Mouse (Mus musculus) kidney, postnatal 14 days (tissue): ENCODE results near the gene Anapc13.

ENCODE experiments used
- DNase-seq: peaks from one replicate; pipeline ENCODE4 v3.0.0; 2022; ENCODE audit warnings: mixed read lengths

Anapc13 gene

DNA sequence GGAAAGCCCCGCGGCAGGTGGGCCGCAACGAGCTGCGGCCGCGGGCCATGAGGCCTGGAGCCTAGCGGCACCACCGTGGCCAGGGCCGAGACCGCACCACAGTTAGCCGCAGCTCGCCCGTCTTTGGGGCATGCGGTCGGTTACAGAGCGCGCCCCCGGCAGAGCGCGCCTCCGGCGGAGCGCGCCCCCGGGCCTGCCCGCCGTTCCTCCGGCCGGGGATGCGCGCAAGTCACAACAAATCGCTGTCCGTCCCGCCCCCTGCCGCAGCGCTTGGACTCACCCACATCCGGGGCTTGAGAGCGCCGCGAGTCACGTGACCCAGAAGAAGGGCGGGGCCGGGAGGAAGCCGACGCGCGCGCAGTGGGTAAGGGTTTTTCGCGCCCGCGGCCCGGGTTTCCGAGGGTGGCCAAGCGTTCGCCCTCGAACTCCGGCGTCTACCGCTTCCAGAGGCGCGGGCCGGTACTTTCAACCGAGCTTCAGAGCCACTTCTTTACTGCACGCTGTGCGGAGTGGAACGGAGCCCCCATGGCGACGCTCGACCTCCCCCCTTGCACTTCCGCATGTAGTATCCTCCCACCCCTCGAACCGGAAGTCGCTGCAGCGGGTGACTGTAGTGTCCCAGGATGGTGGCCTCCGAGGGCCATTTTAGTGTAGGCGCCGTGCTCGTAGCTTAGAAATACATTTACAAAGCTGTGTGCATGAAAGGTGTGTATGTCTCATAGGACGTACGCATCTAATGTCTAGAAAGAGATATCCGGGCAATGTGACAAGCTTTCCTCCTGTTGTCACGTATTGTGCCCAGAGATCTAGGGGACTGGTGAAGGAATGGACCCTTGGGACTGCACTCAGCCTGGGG is at the start of gene Anapc13, which contains the start of gene Cep63:
Gene Anapc13, plus strand, starts transcription at position 314 of the 856 bp plus-strand sequence.
Gene Cep63, minus strand, starts transcription at position 552 of the 856 bp plus-strand sequence.
- peak; percentile 99 for DNase-seq

DNA sequence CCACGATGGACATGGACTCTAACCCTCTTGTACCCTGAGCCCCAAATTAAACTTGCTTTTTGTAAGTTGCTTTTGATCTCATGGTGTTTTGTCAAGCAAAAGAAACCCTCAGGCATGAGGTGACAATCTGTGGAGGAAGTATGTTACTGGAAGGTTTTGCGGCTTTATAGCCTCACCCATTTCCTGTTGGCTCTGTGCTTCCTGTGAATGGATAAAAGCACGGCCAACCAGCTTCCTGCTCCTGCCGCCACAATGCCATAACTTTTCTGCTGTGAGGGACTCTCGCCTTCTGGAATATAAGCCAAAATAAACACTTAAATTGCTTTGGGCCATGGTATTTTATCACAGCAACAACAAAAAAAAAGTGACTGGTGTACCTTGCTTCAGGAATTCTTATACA is 48.6 kb upstream of the Anapc13 start:
- peak; percentile 10 for DNase-seq

DNA sequence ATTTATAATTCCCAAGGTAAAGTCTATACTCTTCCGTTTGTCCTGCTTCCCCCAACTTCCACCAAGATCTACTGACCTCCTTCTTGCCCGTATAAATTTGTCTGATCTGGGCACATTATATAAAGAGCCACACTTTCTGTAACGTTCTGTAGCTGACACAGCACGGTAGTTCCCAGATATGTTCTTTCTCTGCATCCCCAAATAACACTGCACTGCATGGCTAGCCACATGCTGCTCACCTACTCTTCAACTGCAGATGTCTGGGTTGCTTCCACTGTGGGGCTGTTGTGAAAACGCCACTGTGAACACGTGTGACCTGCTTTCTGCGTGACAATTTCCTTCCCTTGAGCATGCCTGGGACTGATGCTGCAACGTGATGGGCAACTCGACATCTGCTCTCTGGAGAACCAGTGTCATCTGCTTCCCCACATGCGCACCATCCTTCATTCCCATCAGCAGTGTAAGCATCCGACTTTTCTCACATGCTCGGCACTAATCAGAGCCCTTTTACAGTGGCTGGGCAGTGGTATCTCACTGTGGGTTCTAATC is 44.1 kb upstream of the Anapc13 start:
- DNase-seq: no peak

DNA sequence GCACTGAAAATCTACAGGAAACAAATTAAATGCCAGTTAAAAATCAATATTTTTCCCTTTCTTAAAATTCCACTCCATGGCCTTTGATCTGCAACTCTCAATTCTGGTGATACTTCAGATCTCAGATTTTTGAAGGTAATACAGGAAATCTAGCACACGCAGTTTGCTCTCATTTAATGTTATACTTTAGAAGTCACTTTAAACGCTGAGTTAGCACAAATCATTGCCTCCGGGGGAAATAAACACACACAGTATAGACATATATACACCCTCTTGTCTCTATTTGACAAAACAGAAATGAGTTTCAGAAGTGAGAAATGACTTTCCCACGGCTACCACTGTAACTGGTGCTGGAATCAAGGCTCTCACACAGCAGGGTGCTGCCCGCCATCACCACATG is 38.7 kb upstream of the Anapc13 start:
- DNase-seq: no peak

DNA sequence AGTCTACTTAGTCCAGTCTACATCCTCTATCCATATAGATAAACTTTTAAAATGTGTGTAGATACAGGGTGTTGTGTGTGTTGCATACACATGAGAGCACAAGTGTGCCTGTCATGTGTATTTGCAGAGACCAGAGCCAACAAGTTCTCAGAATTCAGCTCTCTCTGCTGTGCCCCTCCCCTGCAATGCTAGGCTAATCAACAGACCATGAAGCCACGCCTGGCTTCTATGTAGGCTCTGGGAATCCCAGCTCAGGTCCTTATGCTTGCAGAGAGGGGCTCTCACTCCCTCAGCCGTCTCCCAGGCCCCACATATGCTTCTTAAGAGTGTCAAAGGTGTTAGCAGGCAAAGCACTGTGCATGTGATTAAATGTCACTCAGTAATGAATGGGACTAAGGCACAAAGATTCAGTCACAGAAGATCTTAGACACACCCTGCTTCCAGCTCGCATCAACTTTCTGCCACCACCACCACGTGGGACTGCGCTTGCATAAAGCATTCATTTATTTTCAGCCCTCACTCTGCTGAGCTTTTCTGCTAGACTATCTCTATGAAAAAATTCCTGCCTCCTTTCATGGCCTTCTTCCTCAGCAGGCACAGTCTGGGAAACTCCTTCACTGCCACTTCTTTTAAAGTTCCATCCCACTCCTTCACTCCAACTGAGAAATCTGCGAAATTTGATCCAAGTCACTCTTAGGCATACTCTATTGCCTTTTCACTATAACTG is 31.3 kb upstream of the Anapc13 start:
- DNase-seq: no peak

DNA sequence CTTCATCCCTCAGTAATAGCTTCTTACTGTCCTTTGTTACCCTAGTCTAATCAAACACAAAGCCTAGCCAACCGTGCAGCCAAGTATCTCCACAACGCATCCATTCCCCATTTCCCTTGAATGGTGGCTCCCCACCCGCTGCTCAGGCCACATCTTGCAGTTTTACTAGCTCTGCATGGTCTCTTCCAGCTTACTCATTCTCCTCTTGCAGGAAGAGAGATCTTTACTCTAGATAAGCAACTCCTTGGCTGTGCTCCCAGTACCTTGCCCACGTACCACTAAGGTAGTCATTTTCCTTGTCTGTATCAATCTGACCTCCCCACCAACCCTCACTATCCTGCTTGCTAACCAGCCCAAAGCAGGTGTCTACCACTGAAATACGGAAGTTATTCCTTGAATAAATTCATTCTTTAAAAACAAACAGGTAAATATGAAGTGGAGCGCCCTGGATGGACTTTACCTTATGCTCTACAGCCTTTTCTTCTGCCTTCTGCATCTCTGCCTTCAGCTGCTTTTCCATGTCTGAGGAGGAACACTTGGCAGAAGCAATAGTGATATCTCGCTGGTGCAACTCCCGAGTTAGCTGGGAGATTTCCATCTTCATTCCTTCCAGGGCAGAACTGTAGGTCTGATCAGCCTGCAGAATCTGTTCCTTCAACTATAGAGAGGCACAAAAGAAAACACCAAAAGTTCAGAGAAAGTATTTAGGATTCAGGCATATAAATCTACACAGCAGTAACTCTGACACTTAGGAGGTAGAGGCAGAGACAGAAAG is 30.2 kb upstream of the Anapc13 start:
- peak; percentile 15 for DNase-seq

DNA sequence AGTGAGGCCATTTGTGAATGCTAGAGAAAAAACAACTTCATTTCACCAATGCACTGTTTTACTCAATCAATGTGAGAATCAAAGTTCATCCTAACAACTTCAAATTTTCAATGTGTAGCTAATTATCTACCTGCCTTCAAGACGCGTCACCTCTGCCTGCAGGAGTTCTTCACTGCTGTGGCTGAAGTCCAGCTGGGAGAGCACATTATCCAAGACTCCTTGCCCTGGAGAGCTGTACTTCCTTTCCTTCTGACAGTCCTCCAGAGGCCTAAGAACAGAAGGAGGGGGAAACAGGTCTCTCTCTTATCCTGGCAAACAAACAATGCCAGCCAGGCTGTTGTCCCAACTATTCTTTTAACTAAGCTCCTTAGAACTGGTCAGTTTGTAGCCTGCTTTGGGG is 24.9 kb upstream of the Anapc13 start:
- DNase-seq: peak; percentile 44

DNA sequence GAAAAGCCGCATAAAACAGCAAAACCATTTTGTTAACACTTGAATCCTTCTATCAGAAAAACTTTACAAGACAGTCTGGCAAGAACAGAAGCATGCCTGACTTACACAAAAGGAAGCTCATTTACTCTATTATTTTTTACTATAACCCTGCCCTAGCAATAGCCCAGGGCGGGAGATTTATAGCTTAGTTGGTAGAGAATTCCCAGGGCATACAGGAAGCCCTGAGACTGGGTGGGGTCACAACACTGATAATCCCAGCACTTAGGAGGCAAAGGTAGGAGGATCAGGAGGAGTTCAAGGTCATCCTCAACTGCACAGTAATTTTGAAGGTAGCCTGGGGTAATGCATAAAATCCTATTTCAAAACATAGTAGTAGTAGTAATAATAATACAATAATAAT is 24.4 kb upstream of the Anapc13 start:
- DNase-seq: no peak

DNA sequence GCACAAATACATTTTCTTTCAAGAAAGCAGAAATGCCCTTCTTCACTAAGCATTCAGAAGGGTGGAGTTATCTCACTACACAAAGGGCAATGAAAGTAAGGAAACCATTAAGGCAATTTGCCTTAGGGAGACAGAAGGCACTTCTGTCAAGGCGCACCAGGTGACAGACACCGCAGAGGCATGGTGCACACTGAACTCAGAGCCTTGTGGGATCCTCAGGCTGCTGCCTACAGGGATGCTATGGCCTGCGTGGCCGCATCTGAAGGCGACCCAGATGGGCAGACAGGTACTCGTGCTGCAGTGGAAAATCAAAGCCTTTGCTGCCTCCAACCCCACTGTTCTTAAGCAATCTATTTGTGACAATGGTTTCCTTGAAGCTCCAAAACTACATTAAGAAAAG is 20.9 kb upstream of the Anapc13 start:
- no peak for DNase-seq

DNA sequence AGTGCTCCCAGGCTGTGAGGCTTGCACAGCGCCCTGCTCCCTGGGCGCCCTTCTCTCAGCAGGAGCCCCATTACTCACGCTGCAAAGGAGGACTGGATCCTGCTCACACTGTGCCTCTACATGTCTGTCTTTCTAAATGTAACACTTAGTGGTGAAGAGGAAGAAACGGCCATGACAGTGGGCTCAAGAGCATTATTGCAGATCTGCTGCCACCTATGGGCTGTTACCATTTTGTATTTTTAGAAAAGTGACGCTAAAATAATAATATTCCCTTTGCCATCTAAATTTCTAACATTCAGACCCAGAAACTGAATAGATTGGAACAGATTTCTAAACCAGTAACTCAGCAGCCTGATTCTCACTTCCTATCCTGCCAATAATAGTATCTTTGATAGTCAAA is 18.6 kb upstream of the Anapc13 start:
- no peak for DNase-seq

DNA sequence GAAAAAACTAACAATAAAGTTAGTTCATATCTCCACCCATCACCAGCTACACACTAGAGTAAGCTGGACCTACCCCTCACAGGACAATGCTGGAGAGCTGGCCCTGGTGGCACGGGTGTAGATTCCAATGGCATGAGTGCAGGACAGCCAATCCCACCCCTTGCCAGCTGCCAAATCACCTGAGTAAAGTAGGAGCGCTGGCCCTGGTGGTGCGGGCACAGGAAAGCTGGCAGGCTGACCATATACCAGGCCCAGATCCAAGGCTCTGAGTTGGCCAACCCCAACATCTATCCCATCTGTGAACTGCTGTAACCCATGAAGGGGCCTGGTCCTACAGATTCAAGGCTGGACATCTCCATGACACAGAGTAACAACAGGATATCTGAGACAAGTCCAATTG is 16.9 kb upstream of the Anapc13 start:
- DNase-seq: no peak

DNA sequence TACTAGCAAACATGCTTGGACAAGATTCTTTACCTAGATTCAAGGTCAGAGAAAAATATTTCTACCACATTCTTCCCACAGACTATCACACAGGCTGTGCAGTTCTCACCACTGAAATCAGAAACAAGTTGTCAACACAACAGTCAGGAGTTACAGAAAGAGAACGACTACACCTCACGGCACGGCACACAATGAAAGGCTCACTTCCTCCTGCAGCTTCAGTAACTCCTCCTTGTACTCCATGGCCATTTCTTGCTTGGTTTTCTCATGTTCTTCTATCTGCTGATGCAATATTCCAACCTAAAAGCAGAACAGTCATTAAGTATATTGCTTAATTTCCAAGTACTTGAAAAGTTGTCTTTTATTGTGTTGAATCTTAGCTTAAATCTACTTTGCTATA is 11.0 kb upstream of the Anapc13 start:
- no peak for DNase-seq

DNA sequence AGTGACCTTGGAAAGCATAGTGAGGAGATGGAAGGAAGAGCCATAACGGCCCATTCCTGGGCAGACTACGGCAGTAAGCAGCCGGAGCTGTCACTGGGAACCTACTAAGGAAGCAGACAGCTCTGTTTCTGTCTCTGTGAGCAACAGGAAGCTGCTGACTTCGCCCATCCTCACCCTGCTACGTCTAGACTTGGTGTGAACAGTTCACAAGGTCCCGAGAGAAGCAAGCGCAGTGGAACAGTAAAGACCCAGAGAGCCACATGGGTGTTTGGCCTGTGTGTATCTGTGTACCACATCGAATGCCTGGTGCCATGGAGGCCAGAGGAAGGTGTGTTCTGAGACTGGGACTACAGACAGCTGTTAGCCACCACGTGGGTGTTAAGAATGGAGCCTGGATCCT is 9.8 kb upstream of the Anapc13 start:
- DNase-seq: no peak

DNA sequence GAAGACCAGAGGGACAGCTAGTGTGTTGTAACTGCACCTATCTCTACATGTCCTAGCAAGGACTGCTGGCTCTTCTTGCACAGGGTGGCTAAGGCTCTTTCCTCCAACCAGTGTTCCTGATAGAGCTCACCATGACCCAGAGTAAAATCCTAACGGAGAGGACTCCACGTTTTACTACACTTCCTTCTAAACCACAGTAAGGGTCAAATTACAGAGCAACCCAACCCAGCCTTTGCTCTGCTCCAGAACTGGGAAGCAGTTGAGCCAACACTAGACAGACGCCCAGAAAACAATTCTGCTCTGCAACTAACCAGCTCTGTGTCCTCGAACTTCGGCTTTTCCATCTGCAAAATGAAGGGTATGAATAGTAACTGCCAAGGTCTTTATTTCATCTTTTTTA is 4.7 kb upstream of the Anapc13 start:
- DNase-seq: no peak

DNA sequence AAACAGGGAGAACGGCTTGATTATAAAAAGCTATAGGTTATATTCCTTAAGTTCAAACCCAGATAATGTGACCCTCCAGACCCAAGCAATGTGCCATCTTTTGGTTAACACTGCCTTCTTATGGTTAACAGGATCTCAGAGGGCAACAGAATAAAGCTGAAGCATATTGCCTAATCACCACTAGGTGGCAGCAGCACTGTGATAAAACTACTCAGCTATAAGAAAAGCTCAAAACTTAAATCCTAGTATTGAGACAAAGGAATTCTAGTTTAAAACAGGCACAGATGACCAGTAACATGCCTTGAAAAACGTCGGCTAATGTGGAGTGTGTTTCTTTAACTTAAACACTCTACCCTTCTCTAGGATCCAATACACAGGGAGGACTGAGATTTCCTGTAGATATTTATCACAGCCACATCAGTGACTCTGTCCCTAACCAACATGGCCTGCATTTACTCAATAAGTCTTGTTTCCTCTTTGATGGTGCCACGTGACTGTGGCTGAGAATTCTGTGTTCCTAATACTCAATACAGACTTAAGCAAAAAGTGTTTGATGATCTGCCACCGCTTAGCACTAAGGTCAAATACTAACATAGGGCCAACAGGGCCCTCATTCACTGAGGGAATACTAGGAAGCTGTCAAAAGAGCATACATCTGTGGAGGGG is 3.8 kb upstream of the Anapc13 start:
- peak; percentile 67 for DNase-seq

DNA sequence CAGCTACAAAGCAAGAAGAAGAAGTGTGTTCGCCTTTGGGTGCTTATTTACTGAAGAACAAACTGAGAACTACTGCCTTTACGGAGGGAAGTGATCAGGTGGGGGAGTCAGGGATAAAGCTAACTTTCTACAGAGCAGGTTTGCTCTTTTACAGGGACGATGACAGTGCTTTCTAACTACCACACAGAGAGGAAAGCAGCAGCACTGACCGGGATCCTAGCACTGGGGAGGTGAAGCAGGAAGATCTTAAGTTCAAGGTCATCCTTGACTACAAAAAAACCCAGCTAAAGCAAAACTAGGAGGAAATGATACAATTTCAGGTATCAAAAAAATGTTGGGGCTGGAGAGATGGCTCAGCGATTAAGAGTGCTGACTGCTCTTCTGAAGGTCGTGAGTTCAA is 3.2 kb upstream of the Anapc13 start:
- no peak for DNase-seq

DNA sequence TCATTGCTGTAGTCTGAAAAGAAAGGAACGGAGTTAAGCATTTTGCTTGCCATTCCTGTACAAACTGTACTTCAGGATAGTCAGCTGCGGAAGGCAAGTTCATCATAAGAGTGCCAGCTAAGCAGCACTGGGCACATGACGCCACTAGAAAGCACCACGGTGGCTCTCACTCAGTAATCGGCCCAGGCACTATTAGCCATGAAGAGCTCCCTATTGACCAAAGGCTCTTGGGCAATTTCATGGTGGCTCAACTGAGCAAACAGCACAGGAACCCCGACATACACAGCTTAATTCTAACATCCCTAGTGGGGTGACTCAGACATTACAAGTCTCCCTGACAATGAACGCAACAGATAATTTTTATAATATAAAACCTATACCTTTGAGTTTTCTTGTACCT is 2.5 kb upstream of the Anapc13 start:
- no peak for DNase-seq

DNA sequence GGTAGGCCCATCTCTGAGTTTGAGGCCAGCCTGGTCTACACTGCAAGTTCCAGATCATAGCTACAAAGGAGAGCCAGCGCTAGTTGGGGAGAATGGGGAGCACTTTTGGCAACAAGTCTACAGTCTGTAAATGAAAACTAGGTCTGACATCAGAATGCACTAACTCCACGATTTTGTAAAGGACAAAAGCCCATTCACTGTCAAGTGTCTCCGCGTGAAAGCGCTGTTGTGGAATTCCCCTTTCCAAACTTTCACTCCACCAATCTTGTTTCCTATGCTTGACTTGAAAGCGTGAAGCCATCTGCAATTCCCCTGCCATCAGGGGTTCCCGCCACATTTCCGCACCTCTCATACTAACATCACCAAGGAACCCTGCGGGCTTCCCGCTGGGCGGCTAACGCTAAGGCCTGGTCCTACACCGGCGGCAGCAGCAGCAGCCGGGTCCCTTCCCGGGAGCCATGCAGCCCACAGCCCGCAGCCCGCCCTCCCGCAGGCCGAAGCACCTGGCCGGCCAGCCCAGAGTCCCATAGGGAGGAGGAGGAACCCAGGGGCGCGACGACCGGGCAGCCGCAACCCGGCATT is 604 bp upstream of the Anapc13 start:
- no peak for DNase-seq

DNA sequence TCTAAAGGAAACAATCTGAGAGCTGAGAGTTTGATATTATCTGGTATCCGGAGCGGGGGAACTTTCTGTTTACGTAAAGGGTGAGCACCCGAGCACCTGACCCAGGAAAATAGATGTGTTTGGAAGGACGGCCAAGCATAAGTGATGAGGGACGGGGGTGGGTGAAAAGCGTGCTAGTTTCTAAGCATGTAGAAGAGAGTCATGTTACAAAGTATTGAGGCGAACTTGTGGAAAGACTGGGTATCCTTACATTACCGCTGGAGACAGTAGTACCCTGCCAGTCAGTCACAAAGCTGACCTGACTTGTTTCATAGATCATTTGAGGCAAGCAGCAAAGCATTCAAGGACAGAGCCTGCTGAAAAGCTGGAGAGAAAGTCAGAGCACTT is 736 bp downstream of the Anapc13 start:
- no peak for DNase-seq

DNA sequence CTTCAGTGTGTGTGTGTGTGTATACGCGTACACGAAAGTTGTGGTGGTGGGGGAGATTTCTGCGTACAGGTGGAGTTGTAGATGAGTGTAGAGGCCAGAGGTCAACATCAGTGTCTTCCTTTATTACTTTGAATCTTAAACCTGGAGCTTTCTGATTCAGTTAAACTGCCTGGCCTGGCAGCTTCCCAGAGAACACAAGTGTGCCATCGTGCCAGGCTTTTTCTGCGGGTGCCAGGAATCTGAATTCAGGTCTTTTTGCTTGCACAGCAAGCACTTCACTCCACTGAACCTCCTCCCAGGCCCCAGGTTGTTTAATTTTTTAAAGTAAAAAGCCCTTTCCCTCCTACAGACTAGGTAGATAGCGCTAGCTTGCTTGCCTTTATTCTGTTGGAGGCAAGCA is 1.3 kb downstream of the Anapc13 start:
- DNase-seq: peak; percentile 53

DNA sequence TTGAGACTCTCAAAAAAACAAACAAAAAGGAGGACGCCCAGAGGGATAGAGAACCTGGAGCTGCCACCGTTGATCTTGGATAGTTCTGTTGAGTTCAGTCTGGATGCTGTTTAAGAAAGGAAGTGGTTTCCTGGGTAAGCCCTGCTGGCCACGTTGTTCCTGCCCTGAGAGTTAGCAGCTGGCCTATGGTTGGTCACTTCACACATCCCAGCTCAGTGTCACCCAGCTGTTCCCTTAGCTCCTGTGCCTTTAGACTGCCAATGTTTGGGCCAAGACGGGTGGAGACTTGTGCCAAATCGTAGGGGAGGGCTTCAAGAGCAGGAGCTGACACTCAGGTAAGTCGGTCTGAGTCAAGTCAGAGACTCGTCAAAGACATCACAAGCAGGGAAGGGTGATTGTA is 3.0 kb downstream of the Anapc13 start:
- DNase-seq: no peak

DNA sequence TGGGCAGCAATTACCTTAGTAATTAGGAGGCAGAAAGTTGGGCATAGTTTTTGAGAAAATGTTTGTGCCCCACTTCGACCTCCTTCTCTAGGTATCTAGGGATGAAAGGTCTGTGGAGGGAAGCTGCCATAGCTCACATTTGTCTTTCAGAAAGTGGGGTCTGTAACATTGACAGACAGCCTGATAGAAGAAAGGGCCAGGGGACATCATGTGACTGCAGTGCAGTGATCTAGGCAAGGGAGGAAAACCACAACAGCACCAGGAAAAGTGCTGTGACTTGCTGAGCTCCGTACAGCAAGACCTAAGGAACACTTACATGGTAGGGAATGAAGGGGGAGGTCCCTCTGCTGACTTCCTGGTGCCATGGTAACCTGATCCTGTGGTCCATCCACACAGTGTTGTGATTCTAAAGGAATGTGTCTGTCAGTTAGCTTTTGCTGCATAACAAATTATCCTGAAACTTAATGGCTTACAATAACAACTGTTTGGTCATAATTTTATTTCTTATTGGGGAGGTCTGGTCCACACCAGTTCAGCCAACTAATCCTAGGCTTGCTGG is 5.6 kb downstream of the Anapc13 start:
- DNase-seq: no peak
